Mouse (Mus musculus): ENCODE data around the gene Gm10477. TPM values are rescaled to one million over a fixed set of nuclear protein-coding genes. Genes with fewer than 3 reads are reported as not detected.
A peak's percentile ranks its signal among the peaks of the same experiment; 100 is the strongest.

Gm10477 gene
- polyA plus RNA-seq, 1 experiment from 2014 or later, result not detected

DNA sequence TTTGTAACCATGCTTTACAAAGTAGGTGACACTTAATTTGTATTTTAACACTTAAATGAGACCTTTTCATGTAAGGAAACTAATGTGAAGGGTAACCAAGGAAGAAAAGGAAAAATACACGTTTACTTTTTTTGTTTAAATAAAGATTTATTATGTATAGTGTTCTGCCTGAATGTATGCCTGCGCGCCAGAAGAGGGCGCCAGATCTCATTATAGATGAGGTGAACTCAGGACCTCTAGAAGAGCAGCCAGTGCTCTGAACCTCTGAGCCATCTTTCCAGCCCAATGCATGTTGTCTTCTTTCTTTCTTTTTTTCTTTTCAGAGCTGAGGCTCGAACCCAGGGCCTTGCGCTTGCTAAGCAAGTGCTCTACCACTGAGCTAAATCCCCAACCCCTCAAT, 47.9 kb downstream of the Gm10477 start:
- WGBS, result 23% methylated on average over 6 of the region's 6 CpGs
- no peak overlapping the region for H3K9ac ChIP-seq (ENCODE audit: low read length)
- no peak overlapping the region for H3K4me2 ChIP-seq (ENCODE audit: low read depth, severe bottlenecking)
- H3K27me3 ChIP-seq (ENCODE audit: control insufficient read depth, insufficient read depth, low read length), result no peaks in the 10 kb centered on the region
- H3K27ac ChIP-seq (replicated peaks; ENCODE audit: low read depth, low read length), result no peak overlapping the region
- ATAC-seq (ENCODE audit: insufficient number of reproducible peaks, low FRiP score, low TSS enrichment, low read depth) (no peak), DNase-seq (ENCODE audit: low spot score) (peak; percentile 22)
- no peaks in the 10 kb centered on the region for H3K4me1 ChIP-seq (ENCODE audit: control insufficient read depth, insufficient read depth, low read length)
- H3K4me3 ChIP-seq (ENCODE audit: low read depth, low read length), result no peak overlapping the region
- H3K36me3 ChIP-seq (ENCODE audit: control insufficient read depth, insufficient read depth, low read length), result no peaks in the 10 kb centered on the region
- no peaks in the 10 kb centered on the region for H3K9me3 ChIP-seq (ENCODE audit: control insufficient read depth, low read length)

Other genes starting within 250 kb of the Gm10477 start
- 10.8 and 11.0 TPM in 2 replicates for gene Zfp449, start 178.3 kb upstream of the Gm10477 start, polyA plus RNA-seq (2014; fragmentation: Nextera tagmentation; extraction: Ambion mirVana)
- 8.5 and 8.8 TPM in 2 replicates for gene Smim10l2a, start 150.2 kb upstream of the Gm10477 start, polyA plus RNA-seq (2014; fragmentation: Nextera tagmentation; extraction: Ambion mirVana)
- gene Gm2174, start 76.8 kb upstream of the Gm10477 start, polyA plus RNA-seq (2014; fragmentation: Nextera tagmentation; extraction: Ambion mirVana), result 1.5 and 4.0 TPM in 2 replicates
- 28.3 and 30.9 TPM in 2 replicates for gene Ints6l, start 69.9 kb upstream of the Gm10477 start, polyA plus RNA-seq (2014; fragmentation: Nextera tagmentation; extraction: Ambion mirVana)
- gene Gm648, start 24.9 kb downstream of the Gm10477 start, polyA plus RNA-seq (2014; fragmentation: Nextera tagmentation; extraction: Ambion mirVana), result not detected in 2 replicates
- gene Mmgt1, start 73.3 kb downstream of the Gm10477 start, polyA plus RNA-seq (2014; fragmentation: Nextera tagmentation; extraction: Ambion mirVana), result 34.5 and 41.4 TPM in 2 replicates
- 6.6 and 7.8 TPM in 2 replicates for gene Slc9a6, start 85.0 kb downstream of the Gm10477 start, polyA plus RNA-seq (2014; fragmentation: Nextera tagmentation; extraction: Ambion mirVana)
- gene Fhl1, start 207.0 kb downstream of the Gm10477 start, polyA plus RNA-seq (2014; fragmentation: Nextera tagmentation; extraction: Ambion mirVana), result 52.0 and 53.4 TPM in 2 replicates